Mouse (Mus musculus): Measurements from ENCODE around the gene Ebf1.

The Ebf1 gene

DNA sequence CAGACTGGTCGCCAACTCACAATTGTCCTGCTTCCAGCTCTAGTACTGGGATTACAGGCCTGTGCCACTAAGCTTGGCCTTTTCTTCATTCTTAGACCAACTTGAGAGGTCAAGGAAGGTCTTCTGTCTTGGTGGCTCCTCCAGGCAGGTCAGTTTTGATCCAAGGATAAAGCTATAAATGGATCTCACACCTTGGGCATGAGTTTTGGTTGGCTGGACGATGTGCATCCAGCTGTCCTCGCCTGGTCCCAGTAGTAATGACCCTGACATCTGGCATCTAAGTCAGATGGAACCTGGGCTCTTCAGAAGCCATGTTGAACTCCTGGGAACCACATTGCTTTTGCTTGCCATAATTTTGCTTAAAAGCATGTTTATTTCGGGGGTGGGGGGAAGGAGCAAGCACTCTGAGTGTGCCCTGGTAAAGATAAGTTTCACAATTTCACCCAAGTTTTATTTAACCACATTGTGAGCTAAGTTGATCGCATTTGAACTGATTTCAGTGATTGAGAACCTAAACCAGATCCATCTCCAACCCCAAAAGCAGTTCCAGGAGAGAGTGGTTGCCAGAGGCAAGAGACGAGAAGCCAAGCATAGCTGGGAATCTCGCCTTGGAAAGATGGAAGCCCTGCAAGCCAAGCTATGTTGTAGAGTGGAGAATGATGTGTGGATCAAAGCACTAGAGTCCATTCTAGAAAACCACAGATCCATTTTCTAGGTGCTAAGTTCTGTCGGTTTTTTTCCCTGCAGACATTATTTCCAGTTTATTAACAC lies 85.8 kb downstream of the Ebf1 start:
- no peak for DNase-seq (ENCODE audit: low read depth, low spot score)

DNA sequence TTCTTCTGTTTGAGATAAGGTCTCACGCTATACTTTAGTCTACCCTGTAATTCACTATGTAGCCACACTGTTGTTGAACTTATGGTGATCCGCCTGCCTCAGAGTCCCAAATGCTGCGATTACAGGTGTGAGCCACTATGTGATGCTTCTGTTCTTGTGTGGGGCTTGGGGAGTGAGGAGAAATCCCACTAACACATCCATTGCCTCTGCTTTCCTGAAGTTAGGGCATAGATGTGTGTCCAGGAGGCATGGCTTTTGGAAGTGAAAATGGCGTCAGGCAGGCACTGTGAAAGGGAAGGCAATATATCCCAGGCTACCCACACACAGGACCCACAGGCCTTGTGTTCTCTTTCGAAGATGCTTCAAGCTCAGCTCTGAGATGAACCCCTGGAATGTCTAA lies 86.8 kb downstream of the Ebf1 start:
- no peak for DNase-seq (ENCODE audit: low read depth, low spot score)

DNA sequence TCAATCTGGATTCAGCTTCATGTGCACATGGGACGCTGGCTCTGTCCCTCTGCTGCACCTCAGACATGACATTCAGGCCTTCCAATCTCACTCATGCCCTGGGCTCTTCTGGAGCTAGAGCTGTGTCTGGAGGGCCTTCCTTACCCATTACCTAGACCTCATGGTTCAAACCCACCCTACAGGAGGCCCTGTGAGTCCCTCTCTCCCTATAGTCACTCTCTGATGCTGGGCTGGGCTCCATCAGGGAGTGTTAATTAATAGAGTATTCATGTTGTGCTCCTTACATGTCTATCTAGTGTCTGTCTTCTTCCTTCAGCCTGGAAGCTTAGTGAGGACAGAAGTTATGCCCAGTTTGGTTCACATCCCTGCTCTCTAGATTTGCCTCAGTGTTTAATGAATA lies 88.7 kb downstream of the Ebf1 start:
- no peak for DNase-seq (ENCODE audit: low read depth, low spot score)

DNA sequence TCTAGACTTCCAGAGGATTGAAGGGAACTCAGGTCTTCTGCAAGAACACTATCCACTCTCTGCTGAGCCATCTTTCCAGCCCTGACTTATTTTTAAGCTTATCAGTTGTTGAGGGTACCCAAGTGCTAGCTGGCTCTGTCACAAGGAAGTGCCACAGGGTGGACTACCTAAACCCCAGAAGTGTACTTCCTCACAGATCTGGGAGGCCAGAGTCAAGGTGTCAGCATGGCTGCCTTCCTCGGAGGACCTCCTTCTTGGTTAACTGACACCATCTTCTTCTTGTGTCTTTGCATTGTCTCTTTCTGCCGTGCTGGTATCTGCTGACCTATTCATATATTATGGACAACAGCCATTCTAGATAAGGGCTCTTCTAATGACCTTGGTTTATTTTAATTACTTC lies 89.3 kb downstream of the Ebf1 start:
- no peak for DNase-seq (ENCODE audit: low read depth, low spot score)

DNA sequence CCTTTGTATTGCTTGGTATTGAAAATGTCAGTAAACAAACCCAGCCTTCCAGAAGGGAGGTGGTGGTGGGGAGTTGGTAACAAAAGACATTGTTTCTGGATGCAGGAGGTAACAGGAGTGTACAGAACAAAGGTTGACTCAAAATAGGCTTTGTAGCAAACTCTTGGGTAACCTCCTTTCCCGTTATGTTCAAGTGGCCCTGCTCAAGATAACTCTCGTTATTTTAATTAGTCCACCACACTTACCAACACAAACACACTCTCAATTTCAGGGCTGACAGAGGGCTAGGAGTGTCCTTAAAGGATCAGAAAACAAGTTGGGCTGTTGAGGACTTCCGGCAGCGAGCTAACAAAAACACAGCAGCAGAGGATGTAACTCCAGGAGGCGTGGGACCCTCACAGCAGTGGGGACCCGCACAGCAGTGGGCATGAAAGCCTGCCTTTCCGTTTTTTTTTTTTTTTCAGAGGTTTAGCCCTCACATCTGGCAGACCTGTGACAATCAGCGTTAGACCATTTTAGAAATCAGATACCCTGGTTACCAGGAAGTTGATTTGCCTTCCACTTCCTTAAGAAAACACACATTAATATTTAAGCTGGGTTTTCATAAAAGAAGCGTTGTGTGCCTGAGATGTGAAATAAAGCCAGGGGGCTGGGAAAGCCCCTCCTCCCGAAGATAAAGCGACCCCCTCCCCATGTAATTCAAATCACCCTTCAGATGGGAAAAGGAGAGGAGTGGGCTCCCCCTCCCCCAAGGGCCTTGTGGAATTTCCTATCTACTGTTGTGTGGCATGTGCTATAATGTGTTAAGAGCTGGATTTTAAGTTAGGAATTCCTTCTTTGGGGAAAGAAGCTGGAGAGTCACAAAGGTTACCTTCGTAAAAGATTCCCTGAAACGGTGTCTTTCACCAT lies 90.5 kb downstream of the Ebf1 start:
- peak; percentile 69 for DNase-seq (ENCODE audit: low read depth, low spot score)

DNA sequence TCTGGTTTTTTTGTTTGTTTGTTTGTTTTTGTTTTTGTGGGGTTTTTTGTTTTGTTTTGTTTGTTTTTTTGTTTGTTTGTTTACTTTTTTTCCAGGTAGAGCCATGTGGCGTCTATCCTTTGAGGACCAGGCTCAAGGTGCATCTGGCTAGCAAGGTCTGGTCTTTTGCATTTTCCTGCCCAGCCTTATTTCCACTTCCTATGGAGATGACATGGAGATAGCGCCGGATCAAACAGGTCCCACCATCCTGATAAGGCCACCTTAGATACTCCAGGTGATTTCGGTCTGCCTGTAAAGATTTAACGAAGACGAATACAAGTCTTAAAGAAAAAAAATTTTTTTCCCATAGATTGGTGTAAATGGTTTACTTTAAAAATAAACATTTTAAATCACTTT lies 91.2 kb downstream of the Ebf1 start:
- no peak for DNase-seq (ENCODE audit: low read depth, low spot score)

DNA sequence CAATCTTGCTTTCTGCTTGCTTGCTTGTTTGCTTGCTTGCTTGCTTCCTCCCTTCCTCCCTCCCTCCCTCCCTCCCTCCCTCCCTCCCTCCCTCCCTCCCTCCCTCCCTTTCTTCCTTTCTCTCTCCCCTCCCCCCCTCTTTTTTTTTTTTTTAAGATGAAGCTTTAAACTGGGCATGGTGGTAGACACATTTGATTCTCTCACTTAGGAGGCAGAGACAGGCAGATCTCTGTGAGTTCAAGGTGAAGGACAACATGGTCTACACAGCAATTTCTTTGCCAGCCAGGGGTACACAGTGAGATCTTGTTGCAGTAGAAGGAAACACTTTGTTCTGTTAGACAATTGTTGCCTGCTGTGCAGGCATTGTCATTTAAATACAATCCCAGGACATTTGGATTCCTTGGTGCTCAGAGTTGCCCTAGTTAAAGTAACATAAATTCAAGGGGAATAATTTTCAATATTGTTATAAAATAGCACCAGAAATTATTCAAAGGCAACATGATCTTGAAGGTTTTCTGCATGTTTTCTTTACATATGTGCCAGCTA lies 92.0 kb downstream of the Ebf1 start:
- DNase-seq (ENCODE audit: low read depth, low spot score): peak; percentile 96

DNA sequence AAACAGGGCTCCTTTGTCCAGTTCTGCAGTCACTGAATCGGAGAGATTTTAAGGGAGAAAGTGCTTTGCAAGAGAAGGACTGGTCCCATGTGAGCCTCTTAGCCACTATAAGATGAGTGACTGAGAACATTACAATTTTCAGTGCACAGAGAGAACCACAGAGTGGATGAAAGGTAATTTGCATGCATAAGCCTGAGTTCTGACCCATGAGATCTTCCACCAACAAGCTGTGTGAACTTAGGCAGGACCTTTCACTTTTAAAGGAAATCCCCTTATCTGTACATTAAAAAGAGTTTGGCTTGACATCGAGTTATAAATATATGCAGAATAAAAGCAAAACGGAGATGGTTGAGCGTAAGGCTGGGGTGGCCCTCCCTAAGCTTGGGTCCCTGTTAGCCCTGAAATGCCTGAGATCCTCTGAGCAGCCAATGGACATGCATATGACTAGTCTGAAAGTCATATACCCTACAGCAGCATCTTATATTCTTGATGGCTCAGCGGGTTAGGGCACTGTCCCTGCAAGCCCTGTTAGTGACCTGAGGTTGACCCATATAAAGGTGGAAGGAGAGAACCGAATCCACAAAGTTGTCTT lies 92.8 kb downstream of the Ebf1 start:
- DNase-seq (ENCODE audit: low read depth, low spot score): no peak

DNA sequence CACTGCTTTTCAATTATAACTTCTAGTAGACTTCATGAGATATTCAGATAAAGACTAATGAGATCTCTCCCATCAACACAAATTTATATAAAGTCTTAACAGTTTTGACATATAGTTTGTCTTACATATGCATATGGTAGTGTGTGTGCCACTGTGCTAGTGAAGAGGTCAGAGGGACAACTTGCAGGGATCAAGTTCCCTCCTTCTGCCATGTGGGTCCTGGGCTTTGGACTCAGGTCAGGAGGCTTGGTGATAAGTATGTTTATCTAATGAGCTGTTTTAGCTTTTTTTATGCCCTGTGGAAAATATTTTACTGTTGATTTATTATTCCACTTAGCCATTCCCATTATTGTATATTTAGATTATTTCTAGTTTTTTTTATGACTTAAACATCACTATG lies 93.7 kb downstream of the Ebf1 start:
- DNase-seq (ENCODE audit: low read depth, low spot score): no peak

DNA sequence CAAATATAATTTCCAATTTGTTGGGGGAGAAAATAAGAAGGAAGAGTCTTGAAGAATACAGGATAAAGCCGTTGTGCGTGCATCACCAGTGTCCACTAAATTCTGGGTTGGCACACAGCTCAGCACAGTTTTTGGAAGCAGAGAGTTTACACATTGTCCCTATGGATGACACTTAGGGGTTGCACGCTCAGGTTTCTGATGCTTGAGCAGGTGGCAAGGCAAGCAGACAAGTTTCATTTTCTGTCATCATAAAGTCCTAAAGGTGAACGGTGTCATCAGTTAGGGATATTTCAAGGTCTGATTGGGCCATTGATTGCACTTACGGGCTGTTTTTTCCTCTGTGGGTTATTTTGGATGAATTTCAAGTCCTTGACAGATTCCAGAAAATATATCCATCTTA lies 97.1 kb downstream of the Ebf1 start:
- DNase-seq (ENCODE audit: low read depth, low spot score): no peak

DNA sequence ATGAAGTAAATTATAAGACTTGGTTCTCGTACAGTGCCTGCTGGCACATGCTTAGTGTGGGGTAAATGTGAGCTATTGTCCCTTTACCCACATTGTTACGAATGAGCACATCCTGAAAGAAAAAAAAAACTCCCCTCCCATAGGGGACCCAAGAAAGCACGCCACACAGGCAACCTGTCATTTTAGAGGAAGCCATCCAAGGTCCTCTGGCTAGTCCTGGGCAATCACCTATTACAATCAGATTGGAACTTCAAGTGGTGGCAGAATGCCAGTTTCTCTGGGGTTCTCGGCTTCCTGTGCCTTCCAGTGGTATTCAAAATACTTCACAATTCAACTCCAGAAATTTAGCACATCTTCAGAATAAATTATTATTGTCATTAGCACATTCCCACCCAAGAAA lies 98.7 kb downstream of the Ebf1 start:
- no peak for DNase-seq (ENCODE audit: low read depth, low spot score)

DNA sequence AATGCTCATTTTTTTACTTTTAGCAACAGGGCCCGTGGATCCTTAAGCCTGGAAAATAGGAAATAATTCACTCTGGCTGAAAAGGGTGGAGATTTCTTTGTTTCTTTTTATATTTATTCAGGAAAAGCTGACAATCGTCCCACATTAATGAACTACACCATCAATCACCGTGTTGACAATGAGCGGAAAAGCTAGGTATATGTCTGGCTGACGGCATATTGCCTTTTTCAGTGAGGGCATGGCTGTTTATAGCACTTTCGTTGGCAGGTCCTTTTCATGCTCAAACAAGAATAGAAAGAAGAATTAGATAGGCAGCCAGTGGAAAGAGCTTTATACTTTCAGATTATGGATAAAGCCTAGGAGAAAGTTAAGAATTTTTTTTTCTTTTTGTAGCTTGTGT lies 99.8 kb downstream of the Ebf1 start:
- no peak for DNase-seq (ENCODE audit: low read depth, low spot score)

DNA sequence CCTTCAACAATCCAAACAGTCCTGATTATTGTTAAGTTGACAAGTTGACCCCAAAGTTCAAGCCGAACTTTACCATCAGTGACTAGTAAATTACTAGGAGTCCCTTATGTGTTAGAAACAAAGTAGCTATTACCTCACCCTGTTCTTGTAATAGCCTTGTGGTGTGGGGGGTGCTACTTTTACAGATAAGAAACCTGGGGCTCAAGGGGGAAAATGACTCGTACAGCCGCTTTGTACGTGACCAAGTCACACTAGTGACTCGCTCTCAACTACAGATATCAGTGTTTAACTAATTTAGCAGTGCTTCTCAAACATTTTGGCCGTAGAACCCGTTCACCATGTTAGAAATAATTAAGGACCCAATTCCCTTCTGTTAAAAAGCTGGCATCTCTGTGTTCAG lies 100.5 kb downstream of the Ebf1 start:
- no peak for DNase-seq (ENCODE audit: low read depth, low spot score)

DNA sequence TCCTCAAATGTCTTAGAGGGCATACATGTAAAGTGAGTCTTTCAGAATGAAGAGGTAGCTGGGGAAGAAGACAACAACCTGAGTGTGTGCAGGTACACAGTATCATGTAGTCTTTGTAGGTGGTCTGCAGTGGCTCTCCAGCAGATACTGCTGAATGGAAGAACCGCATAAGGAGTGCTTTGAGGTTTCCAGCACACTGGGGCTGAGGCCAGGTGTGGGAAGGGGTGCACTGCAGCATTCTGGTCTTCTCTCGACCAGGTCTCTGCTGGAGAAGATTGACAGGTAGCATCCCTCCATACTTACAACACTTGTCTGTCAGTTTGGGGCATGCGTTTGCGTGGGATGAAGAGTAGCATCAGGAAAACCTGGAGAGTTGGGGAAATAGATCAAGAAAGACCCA lies 104.9 kb downstream of the Ebf1 start:
- DNase-seq (ENCODE audit: low read depth, low spot score): no peak

DNA sequence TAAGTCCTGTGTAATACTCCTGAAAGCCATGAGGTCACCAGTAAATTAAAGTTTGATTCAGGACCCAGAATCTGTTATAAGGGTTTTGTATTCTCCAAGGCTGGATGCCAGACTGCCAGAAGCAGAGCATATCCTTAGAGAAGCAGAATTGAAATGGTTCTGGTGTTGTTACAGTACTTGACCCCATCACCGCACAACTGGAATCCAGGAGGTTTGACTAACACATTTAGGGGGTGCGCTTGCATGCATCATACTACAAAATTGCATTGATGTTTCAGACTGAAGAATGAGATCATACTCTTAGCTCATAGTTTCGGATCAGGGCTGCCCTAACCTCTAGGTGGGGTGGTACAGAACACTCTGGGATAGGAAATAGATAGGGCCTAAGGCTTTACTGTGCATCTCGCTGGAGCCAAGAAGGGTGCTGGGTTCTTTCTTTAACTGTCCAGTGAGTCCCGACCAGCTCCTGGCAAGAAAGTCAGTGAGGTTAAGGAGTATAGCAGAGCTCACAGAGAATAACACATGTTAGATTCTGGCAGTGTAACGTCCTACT lies 106.9 kb downstream of the Ebf1 start:
- DNase-seq (ENCODE audit: low read depth, low spot score): no peak

DNA sequence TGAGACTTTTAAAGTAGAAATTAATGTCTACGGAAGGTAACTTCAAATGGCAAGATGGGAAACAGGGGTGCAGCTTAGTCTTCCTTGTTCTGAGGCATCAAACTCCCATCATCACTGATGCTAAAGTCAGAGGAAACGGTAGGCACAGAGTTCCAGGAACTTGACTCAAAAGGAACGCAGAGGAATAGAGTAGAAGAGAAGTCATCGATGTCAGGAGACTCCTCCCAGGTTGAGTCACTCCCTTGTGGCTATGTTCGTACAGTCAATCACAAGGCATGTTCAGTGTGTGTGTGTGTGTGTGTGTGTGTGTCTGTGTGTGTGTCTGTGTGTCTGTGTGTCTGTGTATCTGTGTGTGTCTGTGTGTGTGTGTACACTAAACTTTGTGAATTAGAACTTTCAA lies 108.6 kb downstream of the Ebf1 start:
- DNase-seq (ENCODE audit: low read depth, low spot score): no peak

DNA sequence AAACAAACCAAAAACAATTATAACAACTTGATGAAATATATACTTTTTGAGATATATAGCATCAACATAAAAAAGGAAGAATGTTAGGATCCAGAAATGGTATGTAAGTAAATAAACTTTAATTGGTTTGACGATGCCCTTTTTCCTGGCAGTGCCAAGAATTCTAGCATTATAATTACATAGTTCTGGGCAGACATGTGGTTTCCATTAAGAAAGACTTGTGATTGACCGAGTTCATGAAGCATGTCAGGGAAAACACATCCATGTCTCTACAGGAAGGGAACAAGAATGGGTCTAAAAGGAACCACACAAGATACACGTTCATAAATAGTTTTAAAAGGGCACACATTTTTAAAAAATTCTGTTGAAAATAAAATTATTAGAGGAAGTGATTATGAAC lies 110.3 kb downstream of the Ebf1 start:
- no peak for DNase-seq (ENCODE audit: low read depth, low spot score)

DNA sequence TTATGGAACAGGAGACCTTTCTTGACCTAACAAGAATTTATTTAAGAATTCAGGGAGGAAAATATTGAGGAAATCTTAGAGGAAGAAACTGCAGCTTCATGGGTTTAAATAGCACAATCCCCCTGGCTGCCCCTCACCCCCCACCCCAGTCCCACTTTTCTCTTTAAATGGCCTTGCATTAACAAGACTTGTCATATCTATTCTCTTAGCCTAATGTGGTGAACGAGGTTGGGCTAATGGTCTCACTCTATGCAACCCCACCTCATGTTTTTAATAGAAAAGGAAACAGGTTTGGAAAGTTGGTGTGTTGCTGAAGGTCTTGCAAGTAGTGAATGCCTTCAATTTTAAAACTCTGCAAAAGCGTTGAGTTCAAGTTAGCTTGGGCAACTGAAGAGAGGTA lies 110.7 kb downstream of the Ebf1 start:
- DNase-seq (ENCODE audit: low read depth, low spot score): no peak

DNA sequence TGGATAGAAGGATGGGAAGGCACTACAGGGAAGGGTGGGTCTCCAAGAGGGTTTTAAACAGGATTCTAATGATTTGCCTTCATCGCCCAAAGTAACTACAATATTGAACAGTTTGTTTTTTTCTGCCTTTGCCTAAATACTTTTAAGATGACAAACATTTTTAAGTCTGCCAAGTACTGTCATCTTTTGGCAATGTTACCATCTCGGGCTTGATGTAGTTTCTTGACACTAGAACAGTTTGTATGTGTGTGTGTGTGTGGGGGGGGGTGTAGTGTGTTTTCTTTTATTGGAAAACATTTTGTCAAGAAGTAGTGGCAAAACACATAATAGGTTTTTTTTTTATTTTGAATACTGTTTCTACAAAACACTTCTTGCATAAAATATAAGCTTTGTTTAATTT lies 111.2 kb downstream of the Ebf1 start:
- DNase-seq (ENCODE audit: low read depth, low spot score): no peak

DNA sequence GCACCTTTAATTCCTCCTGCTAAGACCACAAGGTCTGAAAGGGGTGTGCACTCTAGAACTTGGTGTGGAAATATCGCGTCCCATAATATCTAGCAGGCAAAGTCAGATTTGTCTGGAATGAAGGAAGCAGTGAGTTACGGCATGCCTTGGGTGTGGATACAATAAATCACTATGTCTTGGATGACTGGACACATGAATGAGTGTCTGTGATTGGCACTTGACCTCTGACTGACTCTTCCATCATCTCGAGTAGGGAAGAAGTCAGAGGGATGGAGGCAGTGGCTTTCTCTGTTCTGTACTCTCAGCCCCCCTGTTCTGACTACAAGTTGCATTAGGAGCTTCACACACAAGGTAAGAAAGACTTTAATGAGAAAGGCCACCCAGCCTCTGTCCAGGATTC lies 112.8 kb downstream of the Ebf1 start:
- no peak for DNase-seq (ENCODE audit: low read depth, low spot score)

DNA sequence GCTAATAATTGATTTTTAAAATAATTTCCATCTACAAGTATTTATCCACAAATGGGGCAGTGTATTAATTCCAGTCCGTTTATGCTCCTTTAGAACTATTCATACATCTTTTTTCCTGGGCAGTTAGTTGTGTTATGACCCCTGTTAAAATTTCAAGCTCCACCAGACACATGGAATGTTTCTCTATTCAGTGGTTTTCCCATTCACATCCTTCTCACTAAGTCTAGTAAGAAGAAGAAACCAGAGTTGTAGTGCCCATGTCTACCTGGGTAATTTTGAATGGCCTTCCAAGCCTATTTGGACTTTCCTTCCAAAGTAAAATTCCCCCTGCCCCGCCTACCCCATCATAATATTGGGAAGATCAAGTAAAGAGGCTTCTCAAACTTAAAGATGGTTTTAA lies 114.6 kb downstream of the Ebf1 start:
- DNase-seq (ENCODE audit: low read depth, low spot score): no peak

DNA sequence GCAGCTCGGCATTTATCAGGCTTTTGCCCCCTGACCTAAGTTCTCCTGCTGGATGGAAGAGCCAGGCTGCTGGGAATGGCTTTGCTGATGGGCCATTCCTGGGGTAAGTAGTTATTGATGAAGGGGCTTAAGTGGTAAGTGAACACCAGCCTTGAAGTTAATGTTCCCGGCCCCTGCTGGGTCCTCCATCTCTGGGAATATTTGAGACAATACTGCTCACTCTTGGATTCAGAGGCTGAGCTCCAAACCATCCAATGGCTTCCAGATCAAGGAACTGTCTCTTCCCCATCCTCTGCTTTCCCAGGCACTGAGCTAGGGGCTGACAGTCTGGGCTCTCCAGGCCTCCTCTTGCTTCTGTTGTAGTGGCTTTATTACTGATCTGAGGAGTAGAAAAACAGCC lies 116.2 kb downstream of the Ebf1 start:
- no peak for DNase-seq (ENCODE audit: low read depth, low spot score)
